Mouse (Mus musculus): Measurements from ENCODE around the gene Rps15. TPM values are rescaled to one million over a fixed set of nuclear protein-coding genes. Genes with fewer than 3 reads are reported as not detected.

The Rps15 gene
- total and polyA plus RNA-seq, 2 experiments from 2014 or later, result 499 to 1,030 TPM

GRCm38 (mm10) chr10:80279273-80279672 lies 13.0 kb upstream of the Rps15 start:
- Histone ChIP-seq H3K27ac (ENCODE audit: low read depth) (no peak overlapping the region), H3K9me3 (replicated peaks; ENCODE audit: control insufficient read depth, low read length) (no peaks in the 10 kb centered on the region), H3K4me3 (ENCODE audit: low read depth, low read length) (no peak overlapping the region), H3K4me2 (ENCODE audit: low read depth, low read length) (no peak overlapping the region), H3K36me3 (replicated peaks; ENCODE audit: control insufficient read depth, insufficient read depth, low read length) (peaks cover 80% of the 10 kb centered on the region), H3K9ac (replicated peaks; ENCODE audit: low read depth, low read length) (no peak overlapping the region), H3K27me3 (ENCODE audit: control insufficient read depth, insufficient read depth, low read length) (no peaks in the 10 kb centered on the region), H3K4me1 (ENCODE audit: control insufficient read depth, insufficient read depth) (peaks cover 16% of the 10 kb centered on the region)
- DNase-seq (ENCODE audit: low spot score) (no peak), ATAC-seq (ENCODE audit: insufficient read depth, low read depth) (no peak)
- 88% methylated on average over 12 of the region's 12 CpGs for WGBS
- no peak for TF ChIP-seq CTCF (IDR thresholded peaks at IDR 0.05; ENCODE audit: low read depth)
- no peak for TF ChIP-seq EP300 (IDR thresholded peaks at IDR 0.05; ENCODE audit: low read depth)

GRCm38 (mm10) chr10:80281304-80281703 lies 10.9 kb upstream of the Rps15 start:
- peak; percentile 78 for DNase-seq (ENCODE audit: low spot score)
- Histone ChIP-seq H3K4me2 (ENCODE audit: low read depth, low read length) (no peak overlapping the region), H3K4me1 (ENCODE audit: control insufficient read depth, insufficient read depth) (peaks cover 16% of the 10 kb centered on the region), H3K27ac (ENCODE audit: low read depth) (peak overlapping the region; percentile 78), H3K9me3 (replicated peaks; ENCODE audit: control insufficient read depth, low read length) (no peaks in the 10 kb centered on the region), H3K9ac (replicated peaks; ENCODE audit: low read depth, low read length) (no peak overlapping the region), H3K4me3 (ENCODE audit: low read depth, low read length) (no peak overlapping the region), H3K36me3 (replicated peaks; ENCODE audit: control insufficient read depth, insufficient read depth, low read length) (peaks cover 80% of the 10 kb centered on the region), H3K27me3 (ENCODE audit: control insufficient read depth, insufficient read depth, low read length) (no peaks in the 10 kb centered on the region)
- 41% methylated on average over 7 of the region's 7 CpGs for WGBS
- TF ChIP-seq CTCF (IDR thresholded peaks at IDR 0.05; ENCODE audit: low read depth) (no peak), EP300 (IDR thresholded peaks at IDR 0.05; ENCODE audit: low read depth) (no peak)
- ATAC-seq (ENCODE audit: insufficient read depth, low read depth), result peak; percentile 84

GRCm38 (mm10) chr10:80281921-80282371 lies 10.3 kb upstream of the Rps15 start:
- Histone ChIP-seq H3K9me3 (replicated peaks; ENCODE audit: control insufficient read depth, low read length) (no peaks in the 10 kb centered on the region), H3K4me3 (ENCODE audit: low read depth, low read length) (no peak overlapping the region), H3K4me2 (ENCODE audit: low read depth, low read length) (no peak overlapping the region), H3K36me3 (replicated peaks; ENCODE audit: control insufficient read depth, insufficient read depth, low read length) (peaks cover 81% of the 10 kb centered on the region), H3K27ac (ENCODE audit: low read depth) (peak overlapping the region; percentile 78), H3K4me1 (ENCODE audit: control insufficient read depth, insufficient read depth) (peaks cover 16% of the 10 kb centered on the region), H3K27me3 (ENCODE audit: control insufficient read depth, insufficient read depth, low read length) (no peaks in the 10 kb centered on the region), H3K9ac (replicated peaks; ENCODE audit: low read depth, low read length) (peak overlapping the region; percentile 33; the same call in 1 of the 2 replicates)
- 42% methylated on average over 8 of the region's 8 CpGs for WGBS
- ATAC-seq (ENCODE audit: insufficient read depth, low read depth) (peak; percentile 13; the same call in 1 of the 2 replicates), DNase-seq (ENCODE audit: low spot score) (peak; percentile 29)
- TF ChIP-seq CTCF (IDR thresholded peaks at IDR 0.05; ENCODE audit: low read depth), result no peak
- TF ChIP-seq EP300 (IDR thresholded peaks at IDR 0.05; ENCODE audit: low read depth), result no peak

GRCm38 (mm10) chr10:80282481-80283441 lies 9.5 kb upstream of the Rps15 start:
- Histone ChIP-seq H3K36me3 (replicated peaks; ENCODE audit: control insufficient read depth, insufficient read depth, low read length) (peaks cover 81% of the 10 kb centered on the region), H3K27me3 (ENCODE audit: control insufficient read depth, insufficient read depth, low read length) (no peaks in the 10 kb centered on the region), H3K9ac (replicated peaks; ENCODE audit: low read depth, low read length) (peak overlapping the region; percentile 33; the same call in 1 of the 2 replicates), H3K4me2 (ENCODE audit: low read depth, low read length) (no peak overlapping the region), H3K27ac (ENCODE audit: low read depth) (peak overlapping the region; percentile 78), H3K4me1 (ENCODE audit: control insufficient read depth, insufficient read depth) (peaks cover 16% of the 10 kb centered on the region), H3K4me3 (ENCODE audit: low read depth, low read length) (no peak overlapping the region), H3K9me3 (replicated peaks; ENCODE audit: control insufficient read depth, low read length) (no peaks in the 10 kb centered on the region)
- ATAC-seq (ENCODE audit: insufficient read depth, low read depth), result no peak
- no peak for TF ChIP-seq EP300 (IDR thresholded peaks at IDR 0.05; ENCODE audit: low read depth)
- TF ChIP-seq CTCF (IDR thresholded peaks at IDR 0.05; ENCODE audit: low read depth), result no peak
- WGBS, result 75% methylated on average over 20 of the region's 20 CpGs
- DNase-seq (ENCODE audit: low spot score), result no peak

GRCm38 (mm10) chr10:80285222-80286070 lies 6.8 kb upstream of the Rps15 start:
- peaks cover 16% of the 10 kb centered on the region for H3K4me1 ChIP-seq (ENCODE audit: control insufficient read depth, insufficient read depth)
- no peak overlapping the region for H3K9ac ChIP-seq (replicated peaks; ENCODE audit: low read depth, low read length)
- no peaks in the 10 kb centered on the region for H3K27me3 ChIP-seq (ENCODE audit: control insufficient read depth, insufficient read depth, low read length)
- WGBS, result 76% methylated on average over 15 of the region's 15 CpGs
- TF ChIP-seq EP300 (IDR thresholded peaks at IDR 0.05; ENCODE audit: low read depth), result no peak
- TF ChIP-seq CTCF (IDR thresholded peaks at IDR 0.05; ENCODE audit: low read depth), result no peak
- ATAC-seq (ENCODE audit: insufficient read depth, low read depth), result no peak
- H3K4me2 ChIP-seq (ENCODE audit: low read depth, low read length), result no peak overlapping the region
- no peak overlapping the region for H3K27ac ChIP-seq (ENCODE audit: low read depth)
- peaks cover 59% of the 10 kb centered on the region for H3K36me3 ChIP-seq (replicated peaks; ENCODE audit: control insufficient read depth, insufficient read depth, low read length)
- H3K4me3 ChIP-seq (ENCODE audit: low read depth, low read length), result no peak overlapping the region
- DNase-seq (ENCODE audit: low spot score), result no peak
- H3K9me3 ChIP-seq (replicated peaks; ENCODE audit: control insufficient read depth, low read length), result no peaks in the 10 kb centered on the region

Data from heart, postnatal 0 days (tissue).